Mouse (Mus musculus): Measurements from ENCODE around the gene Cc2d1b. TPM values are rescaled to one million over a fixed set of nuclear protein-coding genes. Genes with fewer than 3 reads are reported as not detected.
A peak's percentile ranks its signal among the peaks of the same experiment; 100 is the strongest.

The Cc2d1b gene
- polyA plus RNA-seq, 1 experiment from 2014 or later = 22.1 TPM

DNA sequence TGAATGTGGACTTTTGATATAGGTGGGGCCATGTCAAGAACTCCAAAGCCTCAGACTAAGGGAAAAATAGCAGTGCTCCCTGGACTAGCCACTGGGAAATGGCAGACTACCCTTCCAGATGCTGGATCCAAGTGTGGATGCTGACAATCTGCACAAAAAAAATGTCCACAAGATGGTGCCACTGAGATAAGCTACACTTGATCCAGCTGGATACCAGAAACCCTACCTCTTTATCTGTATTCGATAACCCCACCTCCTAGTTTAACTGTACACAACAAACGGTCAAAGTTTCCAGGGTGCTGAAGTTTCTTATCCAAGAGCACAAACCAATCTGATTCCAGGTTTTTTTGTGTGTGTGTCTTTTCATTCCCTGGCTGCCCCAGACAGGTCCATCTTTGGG is 44.7 kb downstream of the Cc2d1b start:
- 78% methylated on average over 2 of the region's 2 CpGs for WGBS
- peak; percentile 61 for DNase-seq (ENCODE audit: low spot score)

More for the DNA sequence above, 44.7 kb downstream of the Cc2d1b start:
- H3K4me2 ChIP-seq (ENCODE audit: low read depth, low read length) = no peak overlapping the region
- H3K36me3 ChIP-seq (replicated peaks; ENCODE audit: control insufficient read depth, insufficient read depth, low read depth, low read length) = no peaks in the 10 kb centered on the region
- ATAC-seq (replicated peaks; ENCODE audit: insufficient number of reproducible peaks, low FRiP score, low TSS enrichment, low read depth) = no peak
- H3K9me3 ChIP-seq (replicated peaks; ENCODE audit: control insufficient read depth, low read length) = no peaks in the 10 kb centered on the region
- H3K4me1 ChIP-seq (ENCODE audit: control insufficient read depth, insufficient read depth, low read length) = no peaks in the 10 kb centered on the region
- H3K27ac ChIP-seq (replicated peaks; ENCODE audit: low read depth, low read length) = no peak overlapping the region
- no peaks in the 10 kb centered on the region for H3K27me3 ChIP-seq (ENCODE audit: control insufficient read depth, insufficient read depth, low read length)
- H3K9ac ChIP-seq (replicated peaks; ENCODE audit: low read length) = no peak overlapping the region
- no peak overlapping the region for H3K4me3 ChIP-seq (ENCODE audit: low read depth, low read length)

Other genes with a start within 250 kb of the Cc2d1b start
- 8.5 and 10.2 TPM in 2 replicates for gene Shisal2a, start 236.6 kb upstream of the Cc2d1b start, polyA plus RNA-seq (2014; fragmentation: Nextera tagmentation; extraction: Ambion mirVana)
- gene Gpx7, start 213.0 kb upstream of the Cc2d1b start, polyA plus RNA-seq (2014; fragmentation: Nextera tagmentation; extraction: Ambion mirVana) = 44.9 and 46.4 TPM in 2 replicates
- 94.6 and 110 TPM in 2 replicates for gene Tut4, start 160.5 kb upstream of the Cc2d1b start, polyA plus RNA-seq (2014; fragmentation: Nextera tagmentation; extraction: Ambion mirVana)
- 126 and 138 TPM in 2 replicates for gene Prpf38a, start 40.6 kb upstream of the Cc2d1b start, polyA plus RNA-seq (2014; fragmentation: Nextera tagmentation; extraction: Ambion mirVana)
- 17.6 and 21.1 TPM in 2 replicates for gene Orc1, start 40.5 kb upstream of the Cc2d1b start, polyA plus RNA-seq (2014; fragmentation: Nextera tagmentation; extraction: Ambion mirVana)
- gene 3110021N24Rik, start 99.7 kb downstream of the Cc2d1b start, polyA plus RNA-seq (2014; fragmentation: Nextera tagmentation; extraction: Ambion mirVana) = 0.80 and 1.2 TPM in 2 replicates
- gene Zfyve9, start 160.9 kb downstream of the Cc2d1b start, polyA plus RNA-seq (2014; fragmentation: Nextera tagmentation; extraction: Ambion mirVana) = 3.7 and 3.8 TPM in 2 replicates
- gene Btf3l4, start 213.7 kb downstream of the Cc2d1b start, polyA plus RNA-seq (2014; fragmentation: Nextera tagmentation; extraction: Ambion mirVana) = 253 and 305 TPM in 2 replicates
- 120 and 130 TPM in 2 replicates for gene Txndc12, start 214.7 kb downstream of the Cc2d1b start, polyA plus RNA-seq (2014; fragmentation: Nextera tagmentation; extraction: Ambion mirVana)
- gene Kti12, start 227.8 kb downstream of the Cc2d1b start, polyA plus RNA-seq (2014; fragmentation: Nextera tagmentation; extraction: Ambion mirVana) = 55.5 and 58.1 TPM in 2 replicates
- 0.69 and 0.99 TPM in 2 replicates for gene A730015C16Rik, start 228.7 kb downstream of the Cc2d1b start, polyA plus RNA-seq (2014; fragmentation: Nextera tagmentation; extraction: Ambion mirVana)

Data from embryonic facial prominence, embryonic 11.5 days (tissue).